Mouse (Mus musculus) stomach, postnatal 0 days (tissue): ENCODE data around the gene Skor1.

Experiments
- CTCF ChIP-seq: IDR thresholded peaks from 2 replicates; pipeline ENCODE4 v1.5.1; 2016; ENCODE audit warnings: antibody characterized with exemption, low read depth, mild to moderate bottlenecking, moderate library complexity
- EP300 ChIP-seq: optimal IDR thresholded peaks from 2 replicates; pipeline ENCODE3; 2016; ENCODE audit warnings: antibody characterized with exemption

DNA sequence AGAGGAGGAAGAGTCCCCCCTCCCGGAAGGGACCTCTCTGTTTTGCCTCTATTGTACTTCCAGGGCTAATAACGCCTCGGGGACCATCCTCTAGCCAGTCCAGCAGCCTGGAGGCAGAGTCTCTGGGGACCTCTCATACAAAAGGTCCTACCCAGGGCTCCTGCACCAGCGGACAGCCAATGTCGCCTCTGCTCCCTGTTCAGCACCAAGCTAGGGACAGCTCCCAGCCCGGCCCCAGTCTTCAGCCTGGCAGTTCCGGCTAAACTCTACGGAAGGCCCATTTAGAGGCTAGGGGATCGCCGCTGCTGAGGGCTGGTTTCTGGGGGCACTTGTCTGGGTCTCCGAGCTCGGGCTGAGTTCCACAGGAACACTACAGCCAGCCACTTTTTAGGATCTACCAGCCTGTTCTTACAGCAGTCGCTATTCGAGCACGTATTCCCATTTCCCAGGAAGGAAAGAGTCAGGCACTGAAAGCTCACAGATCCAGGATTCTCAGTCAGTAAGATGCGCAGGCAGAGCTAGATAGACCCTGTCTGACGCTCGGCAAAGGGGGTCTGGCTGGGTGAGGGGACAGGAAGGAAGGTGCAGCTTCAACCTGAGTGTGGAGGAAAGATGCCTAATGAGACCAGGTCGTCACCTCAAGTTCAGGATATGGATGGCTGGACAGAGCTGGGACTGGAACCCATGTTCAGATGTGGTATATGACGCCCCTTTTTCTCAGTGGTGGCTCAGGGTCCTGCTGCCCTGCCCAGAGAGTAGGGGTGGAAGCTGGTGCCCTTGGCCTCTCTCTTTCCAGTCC, 2.5 kb upstream of the Skor1 start:
- TF ChIP-seq CTCF (no peak), EP300 (no peak)
